Mouse (Mus musculus) 3T3-L1 (cell line): ENCODE results near the gene Pfdn4.

Experiments used
- DNase-seq: peaks from one replicate; pipeline ENCODE4 v3.0.0-alpha.2; 2015; ENCODE audit warnings: low read depth, low spot score

Pfdn4 gene

DNA sequence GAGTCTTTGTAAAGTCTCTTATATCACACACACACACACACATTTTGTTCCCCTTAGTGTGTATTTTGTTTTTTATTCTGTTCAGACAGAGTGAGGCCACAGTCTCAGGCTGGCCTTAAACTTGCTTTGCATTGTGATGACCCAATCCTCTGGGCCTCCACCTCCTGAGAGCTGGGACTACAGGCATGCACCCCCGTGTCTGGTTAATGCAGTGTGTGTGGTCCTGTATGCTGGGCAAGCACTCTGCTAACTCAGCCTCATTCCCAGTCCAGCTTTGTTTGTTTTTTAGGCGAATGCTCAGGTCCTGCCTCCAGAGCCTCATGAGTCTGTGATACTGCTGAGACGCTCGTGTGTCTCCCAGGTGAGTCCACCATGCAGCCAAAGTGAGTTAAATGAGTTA, 51.8 kb downstream of the Pfdn4 start:
- no peak for DNase-seq

- DNase-seq: no peak
These were observed 52.9 kb downstream of the Pfdn4 start for GRCm38 (mm10) chr2:170549146-170549545.

DNA sequence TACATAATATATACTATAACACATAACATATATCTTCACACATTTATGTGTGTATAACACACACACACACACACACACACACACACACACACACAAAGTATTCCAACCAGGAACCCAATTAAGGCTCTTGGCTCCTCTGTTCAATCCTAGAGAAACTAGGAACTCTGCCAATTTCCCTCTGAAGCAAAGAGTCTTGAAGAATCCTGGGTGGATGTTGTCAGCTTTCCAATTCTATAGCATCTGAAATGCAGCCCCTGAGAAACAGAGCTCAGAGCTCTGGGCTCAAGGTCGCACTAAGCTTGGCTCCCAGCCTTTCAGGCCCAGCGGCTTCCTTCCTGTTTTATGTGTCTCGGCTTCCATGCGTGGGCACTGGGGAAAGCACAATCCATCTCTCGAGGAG, 54.0 kb downstream of the Pfdn4 start:
- DNase-seq: no peak

DNA sequence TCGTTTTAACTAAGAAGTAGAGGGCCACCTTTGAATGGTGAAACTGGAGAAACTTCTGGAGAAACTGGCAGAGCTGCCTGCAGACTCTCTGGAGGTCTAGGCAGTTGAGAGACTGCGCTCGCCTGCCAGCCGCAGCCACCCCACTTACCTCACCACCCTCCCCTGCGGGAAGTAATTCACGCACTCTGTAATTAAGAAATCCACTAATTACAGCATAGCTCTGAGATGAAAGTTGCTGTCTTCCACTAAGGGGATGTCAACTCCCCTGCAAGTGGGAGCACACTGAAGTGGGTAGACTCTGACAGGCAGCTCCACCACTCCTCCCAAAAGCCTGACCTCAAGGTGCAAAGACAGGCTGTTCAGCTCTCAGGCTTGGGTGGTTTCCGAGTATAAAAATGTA, 55.9 kb downstream of the Pfdn4 start:
- no peak for DNase-seq

- no peak for DNase-seq
These were observed 68.0 kb downstream of the Pfdn4 start for GRCm38 (mm10) chr2:170563956-170564855.

GRCm38 (mm10) chr2:170564995-170565394, 68.8 kb downstream of the Pfdn4 start:
- DNase-seq: no peak
